ENCODE assay signal across 21 mouse cellular contexts in genomic region chr4:135357221-135357920, GRCm38 (mm10). TPM values are rescaled to one million over a fixed set of nuclear protein-coding genes. Genes with fewer than 3 reads are reported as not detected.
DNase-seq lines count a peak whose midpoint lies in the region; ATAC-seq and TF ChIP-seq lines count a peak whose summit lies in the region.
"Had no signal": no experiment of that assay in that cellular context is flagged by ENCODE, and none has a peak within 500 bp of the region (broad histone marks: within the 10 kb centered on the region; RNA-seq: fewer than 3 reads in every experiment).

No protein-coding gene starts in this region.

- H3K79me2 ChIP-seq in liver, adult 2 months (ENCODE audit: control insufficient read depth, insufficient read depth, low read length): peaks cover 5% of the 10 kb centered on the region; the same call in 1 of the 2 replicates

- no peak for TF ChIP-seq CTCF in liver, adult 2 months (IDR thresholded peaks at IDR 0.05; ENCODE audit: low read depth, low read length)
- no peak for TF ChIP-seq CTCF in kidney, adult 2 months (conservative IDR thresholded peaks at IDR 0.05; ENCODE audit: insufficient read depth, insufficient read length, low read depth, low read length)

- H3K27me3 ChIP-seq in liver, adult 2 months (ENCODE audit: control insufficient read depth, insufficient read depth, low read length): no peaks in the 10 kb centered on the region
- no peaks in the 10 kb centered on the region for H3K27me3 ChIP-seq in liver, embryonic 11.5 days (replicated peaks; ENCODE audit: control insufficient read depth, insufficient read depth, low read length)
- no peaks in the 10 kb centered on the region for H3K27me3 ChIP-seq in kidney, adult 2 months (replicated peaks; ENCODE audit: control insufficient read depth, insufficient read depth, low read length)
- H3K27me3 ChIP-seq in intestine, embryonic 15.5 days (replicated peaks): no peaks in the 10 kb centered on the region
- H3K27me3 ChIP-seq in forebrain, embryonic 12.5 days: peaks cover 4% of the 10 kb centered on the region; the same call in 1 of the 2 replicates
- H3K27me3 ChIP-seq: limb, embryonic 15.5 days; midbrain, embryonic 13.5 days had no signal

- ATAC-seq in liver, embryonic 11.5 days (replicated peaks; ENCODE audit: low FRiP score): no peak
- no peak for ATAC-seq in intestine, embryonic 15.5 days
- ATAC-seq in forebrain, embryonic 12.5 days (ENCODE audit: low FRiP score): no peak
- ATAC-seq: forebrain, embryonic 16.5 days; midbrain, embryonic 13.5 days had no signal

- no peak overlapping the region for H3K9ac ChIP-seq in liver, adult 2 months (ENCODE audit: low read depth, low read length)
- H3K9ac ChIP-seq in liver, embryonic 11.5 days (ENCODE audit: low read depth, low read length): no peak overlapping the region
- H3K9ac ChIP-seq in intestine, embryonic 15.5 days: no peak overlapping the region
- no peak overlapping the region for H3K9ac ChIP-seq in forebrain, embryonic 12.5 days
- H3K9ac ChIP-seq: heart, embryonic 15.5 days; limb, embryonic 15.5 days; midbrain, embryonic 13.5 days had no signal

- WGBS in liver, adult 2 months: 24% methylated on average over 12 of the region's 12 CpGs
- WGBS in liver, embryonic 11.5 days: 85% methylated on average over 12 of the region's 12 CpGs
- WGBS in kidney, adult 2 months: 42% methylated on average over 12 of the region's 12 CpGs
- 84% methylated on average over 12 of the region's 12 CpGs for WGBS in intestine, embryonic 15.5 days
- WGBS in forebrain, embryonic 12.5 days: 84% methylated on average over 12 of the region's 12 CpGs

- no peak overlapping the region for H3K4me3 ChIP-seq in liver, adult 2 months (ENCODE audit: insufficient read depth, low read depth, low read length)
- H3K4me3 ChIP-seq in liver, embryonic 11.5 days (ENCODE audit: low read depth, low read length): no peak overlapping the region
- no peak overlapping the region for H3K4me3 ChIP-seq in kidney, adult 2 months (ENCODE audit: insufficient read depth, low read depth, low read length)
- H3K4me3 ChIP-seq in intestine, embryonic 15.5 days (replicated peaks): no peak overlapping the region
- H3K4me3 ChIP-seq in forebrain, embryonic 12.5 days (replicated peaks): no peak overlapping the region
- H3K4me3 ChIP-seq: erythroblast, embryonic 14.5 days; gastrocnemius, adult 2 months; heart, embryonic 15.5 days; limb, embryonic 15.5 days; midbrain, embryonic 13.5 days had no signal

- DNase-seq in liver, adult 2 months (ENCODE audit: extremely low read depth, low read depth, low spot score): peak; percentile 97
- DNase-seq in liver, embryonic 11.5 days (ENCODE audit: low spot score): no peak
- peak; percentile 91 for DNase-seq in kidney, adult 2 months
- DNase-seq in kidney, postnatal 14 days: peak; percentile 56
- DNase-seq in lung, postnatal 25 days (ENCODE audit: low spot score): peak; percentile 28
- DNase-seq in Muller cell, postnatal 12 days (ENCODE audit: inconsistent ontology term): no peak
- DNase-seq: adrenal gland, adult 2 months; gastrocnemius, adult 2 months; heart, adult 18-20 months; right cerebral cortex, postnatal 25 days; thymus, postnatal 36 days had no signal

- no peaks in the 10 kb centered on the region for H3K36me3 ChIP-seq in liver, adult 2 months (ENCODE audit: control insufficient read depth, insufficient read depth, low read length)
- no peaks in the 10 kb centered on the region for H3K36me3 ChIP-seq in liver, embryonic 11.5 days (ENCODE audit: control insufficient read depth, insufficient read depth, low read length)
- H3K36me3 ChIP-seq in kidney, adult 2 months (ENCODE audit: control insufficient read depth, insufficient read depth, low read length): no peaks in the 10 kb centered on the region
- no peaks in the 10 kb centered on the region for H3K36me3 ChIP-seq in intestine, embryonic 15.5 days
- H3K36me3 ChIP-seq in forebrain, embryonic 12.5 days (replicated peaks): no peaks in the 10 kb centered on the region
- H3K36me3 ChIP-seq: heart, embryonic 15.5 days; limb, embryonic 15.5 days; midbrain, embryonic 13.5 days had no signal

- peaks cover 13% of the 10 kb centered on the region for H3K4me1 ChIP-seq in liver, adult 2 months (ENCODE audit: control insufficient read depth, insufficient read depth, low read length)
- H3K4me1 ChIP-seq in liver, embryonic 11.5 days (replicated peaks; ENCODE audit: control insufficient read depth, insufficient read depth, low read length): peaks cover 11% of the 10 kb centered on the region
- H3K4me1 ChIP-seq in kidney, adult 2 months (ENCODE audit: control insufficient read depth, insufficient read depth, low read length): peaks cover 18% of the 10 kb centered on the region; the same call in 1 of the 2 replicates
- H3K4me1 ChIP-seq in intestine, embryonic 15.5 days (replicated peaks): peaks cover 12% of the 10 kb centered on the region; the same call in 1 of the 2 replicates
- peaks cover 8% of the 10 kb centered on the region for H3K4me1 ChIP-seq in forebrain, embryonic 12.5 days

- H3K9me3 ChIP-seq in liver, embryonic 11.5 days (ENCODE audit: control insufficient read depth, low read length): no peaks in the 10 kb centered on the region
- no peaks in the 10 kb centered on the region for H3K9me3 ChIP-seq in intestine, embryonic 15.5 days
- H3K9me3 ChIP-seq in forebrain, embryonic 12.5 days: no peaks in the 10 kb centered on the region
- H3K9me3 ChIP-seq: heart, embryonic 15.5 days; limb, embryonic 15.5 days; midbrain, embryonic 13.5 days had no signal

- H3K4me2 ChIP-seq in liver, embryonic 11.5 days: no peak overlapping the region
- no peak overlapping the region for H3K4me2 ChIP-seq in intestine, embryonic 15.5 days (replicated peaks)
- H3K4me2 ChIP-seq in forebrain, embryonic 12.5 days: no peak overlapping the region
- H3K4me2 ChIP-seq: heart, embryonic 15.5 days; limb, embryonic 15.5 days; midbrain, embryonic 13.5 days had no signal

- TF ChIP-seq POLR2A in liver, adult 2 months (IDR thresholded peaks at IDR 0.05; ENCODE audit: extremely low read depth, insufficient read depth, low read length): no peak
- no peak for TF ChIP-seq POLR2A in kidney, adult 2 months (IDR thresholded peaks at IDR 0.05; ENCODE audit: low read depth, low read length)

- peak overlapping the region; percentile 57 for H3K27ac ChIP-seq in liver, adult 2 months (replicated peaks; ENCODE audit: insufficient read depth, low read depth, low read length)
- H3K27ac ChIP-seq in liver, embryonic 11.5 days (ENCODE audit: low read depth, low read length): no peak overlapping the region
- H3K27ac ChIP-seq in kidney, adult 2 months (ENCODE audit: insufficient read depth, low read depth, low read length): peak overlapping the region; percentile 41
- no peak overlapping the region for H3K27ac ChIP-seq in intestine, embryonic 15.5 days
- no peak overlapping the region for H3K27ac ChIP-seq in forebrain, embryonic 12.5 days
- H3K27ac ChIP-seq: gastrocnemius, adult 2 months; heart, embryonic 15.5 days; limb, embryonic 15.5 days; midbrain, embryonic 13.5 days had no signal

RNA-seq across cellular contexts. Expression of gene Srrm1, which starts 4.2 kb away (rescaled TPM):
- 15.0 and 18.8 TPM in 2 replicates for total RNA-seq in liver, adult 2 months (2014; rRNA removed)
- polyA plus RNA-seq in liver, adult 2 months (2012; rRNA removed): 8.2 and 8.9 TPM in 2 replicates
- polyA plus RNA-seq in liver, embryonic 11.5 days (2014; fragmentation: Nextera tagmentation; extraction: Ambion mirVana): 191 and 195 TPM in 2 replicates
- 17.1 and 21.6 TPM in 2 replicates for polyA plus RNA-seq in kidney, adult 2 months (2012; rRNA removed)
- 189 and 248 TPM in 2 replicates for polyA plus RNA-seq in intestine, embryonic 15.5 days (2015; fragmentation: Nextera tagmentation; extraction: Ambion mirVana)
- polyA plus RNA-seq in forebrain, embryonic 12.5 days (2016; fragmentation: Nextera tagmentation; extraction: Ambion mirVana): 272 and 275 TPM in 2 replicates

RNA-seq across cellular contexts. Expression of gene Ncmap, which starts 40.7 kb away (rescaled TPM):
- total RNA-seq in liver, adult 2 months (2014; rRNA removed): 0.60 and 3.7 TPM in 2 replicates
- polyA plus RNA-seq in liver, adult 2 months (2012; rRNA removed): 2.8 and 3.6 TPM in 2 replicates
- polyA plus RNA-seq in liver, embryonic 11.5 days (2014; fragmentation: Nextera tagmentation; extraction: Ambion mirVana): 0.86 TPM in 1 of 2 replicates, not detected in the other
- polyA plus RNA-seq in kidney, adult 2 months (2012; rRNA removed): 0.75 and 0.88 TPM in 2 replicates
- polyA plus RNA-seq in intestine, embryonic 15.5 days (2015; fragmentation: Nextera tagmentation; extraction: Ambion mirVana): 7.4 and 7.7 TPM in 2 replicates
- polyA plus RNA-seq in forebrain, embryonic 12.5 days (2016; fragmentation: Nextera tagmentation; extraction: Ambion mirVana): 0.63 and 1.1 TPM in 2 replicates
- total RNA-seq: CH12.LX; common myeloid progenitor, adult 5-6 weeks; heart, adult 18-20 months; hematopoietic stem cell, adult 5-6 weeks had no signal
- polyA plus RNA-seq: erythroblast, embryonic 14.5 days had no signal

Comparison
In these comparisons a context has a peak if more than half of its experiments do, and no peak if none do; other contexts are left out.
1. DNase-seq: peak in liver, adult 2 months (single experiment), kidney, adult 2 months (single experiment), kidney, postnatal 14 days (single experiment) and lung, postnatal 25 days (single experiment); none in liver, embryonic 11.5 days (single experiment) and Muller cell, postnatal 12 days (single experiment).
2. H3K27ac ChIP-seq: peak in liver, adult 2 months (single experiment) and kidney, adult 2 months (single experiment); none in liver, embryonic 11.5 days (single experiment), intestine, embryonic 15.5 days (single experiment) and forebrain, embryonic 12.5 days (single experiment).